Mouse (Mus musculus) megakaryocyte, adult 5-6 weeks (primary cell): Measurements from ENCODE around the gene Arhgap21. TPM values are rescaled to one million over a fixed set of nuclear protein-coding genes. Genes with fewer than 3 reads are reported as not detected.
"Not testable (repeated sequence)": the region's sequence is repeated elsewhere in the genome, so short reads cannot be mapped to it uniquely, and the experiment has no call there.

Experiments
- ATAC-seq: 2 replicates; pipeline ENCODE4 v1.8.0; 2016; ENCODE audit warnings: mild to moderate bottlenecking, inconsistent platforms; ENCODE audit not compliant: poor library complexity, severe bottlenecking
- total RNA-seq, 2 experiments: library from RNA; stranded (forward) in 1 of 2; stranded (reverse) in 1 of 2; fragments of 153-499, 151-499 nt in 1 of 2; fragments of 221-1000, 200-1000 nt in 1 of 2; gene quantifications; 2 replicates each; pipeline versions ENCODE4 v1.2.3 to v1.2.4; 2015 to 2017

Arhgap21 gene
- total RNA-seq, 2 experiments from 2014 or later, result 11.4 to 17.3 TPM

- ATAC-seq, result no peak
Measured at GRCm38 (mm10) chr2:20942434-20943198, 26.1 kb downstream of the Arhgap21 start.

GRCm38 (mm10) chr2:20941105-20941504, 27.6 kb downstream of the Arhgap21 start:
- ATAC-seq, result no peak

DNA sequence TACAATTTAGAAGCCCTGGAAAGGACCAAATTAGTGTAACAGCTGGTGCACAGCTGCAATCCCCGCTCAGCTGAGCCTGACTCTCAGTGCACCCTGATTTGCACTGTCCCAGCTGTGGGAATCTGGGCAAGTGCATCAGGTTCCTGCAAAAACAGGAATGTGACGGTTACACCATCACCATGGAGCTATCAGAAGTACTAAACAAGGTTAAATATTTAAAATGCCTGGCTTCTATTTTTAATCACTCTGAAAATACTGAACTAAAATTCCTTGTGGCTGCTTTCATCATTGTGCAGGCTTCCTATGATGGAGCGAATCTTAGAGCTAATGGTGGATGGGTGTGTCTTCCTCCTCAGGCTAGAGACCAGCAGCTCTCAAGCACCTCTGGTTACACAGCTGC, 29.3 kb downstream of the Arhgap21 start:
- no peak for ATAC-seq

DNA sequence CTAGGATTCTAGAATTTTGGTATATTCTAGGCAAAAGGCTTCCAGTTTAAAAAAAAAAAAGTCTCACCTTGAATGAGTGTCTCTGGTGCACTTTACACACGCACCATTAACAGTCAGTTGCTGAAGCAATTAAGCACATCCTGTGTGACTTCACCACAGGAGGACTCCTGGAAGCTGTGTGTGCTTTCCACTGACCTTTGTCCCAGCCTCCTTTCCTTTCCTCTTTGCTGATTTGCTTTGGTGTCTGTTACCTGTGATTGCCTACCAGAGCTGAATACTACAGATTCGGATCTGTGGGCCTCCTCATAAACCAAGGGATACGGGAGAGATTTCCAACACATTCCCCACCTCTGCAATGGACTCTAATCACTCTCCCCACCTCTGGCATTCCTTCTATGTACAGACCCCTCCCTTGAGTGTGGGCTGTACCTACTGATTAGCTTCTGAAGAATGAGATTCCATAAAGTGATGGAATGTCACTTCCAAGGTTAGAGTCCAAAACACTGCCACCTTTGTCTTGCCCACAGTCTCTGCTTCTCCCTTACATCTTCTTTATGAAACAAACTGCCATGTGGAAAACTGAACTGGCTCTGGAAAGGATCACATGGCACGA, 32.0 kb downstream of the Arhgap21 start:
- no peak for ATAC-seq

- ATAC-seq, result no peak
Measured at GRCm38 (mm10) chr2:20934406-20934805, 34.3 kb downstream of the Arhgap21 start.

DNA sequence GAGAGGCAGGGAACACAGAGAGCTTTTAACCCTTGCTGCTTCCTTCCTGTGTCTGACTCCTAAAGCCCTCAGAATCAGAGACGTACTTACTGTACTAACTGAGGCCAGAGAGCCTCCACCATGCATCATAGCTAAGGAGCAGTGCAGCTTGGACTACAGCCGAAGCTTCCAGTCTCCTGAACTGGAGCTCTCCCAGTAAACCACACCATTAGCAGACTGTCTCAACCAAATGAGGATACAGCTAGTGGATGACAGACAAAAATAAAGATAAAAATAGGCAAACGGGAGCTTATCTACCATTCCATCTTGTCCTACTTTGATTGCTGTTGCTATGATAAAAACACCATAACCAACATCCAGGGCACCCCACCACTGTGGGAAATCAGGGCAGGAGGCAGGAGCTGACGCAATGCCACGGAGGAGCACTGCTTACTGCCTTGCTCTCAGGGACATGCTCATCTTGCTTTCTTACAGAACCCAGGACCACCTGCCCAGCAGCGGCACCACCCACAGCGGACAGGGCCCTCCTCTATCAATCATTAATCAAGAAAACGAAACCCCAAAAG, 35.9 kb downstream of the Arhgap21 start:
- ATAC-seq, result no peak

GRCm38 (mm10) chr2:20931761-20932160, 36.9 kb downstream of the Arhgap21 start:
- not testable (repeated sequence) for ATAC-seq

DNA sequence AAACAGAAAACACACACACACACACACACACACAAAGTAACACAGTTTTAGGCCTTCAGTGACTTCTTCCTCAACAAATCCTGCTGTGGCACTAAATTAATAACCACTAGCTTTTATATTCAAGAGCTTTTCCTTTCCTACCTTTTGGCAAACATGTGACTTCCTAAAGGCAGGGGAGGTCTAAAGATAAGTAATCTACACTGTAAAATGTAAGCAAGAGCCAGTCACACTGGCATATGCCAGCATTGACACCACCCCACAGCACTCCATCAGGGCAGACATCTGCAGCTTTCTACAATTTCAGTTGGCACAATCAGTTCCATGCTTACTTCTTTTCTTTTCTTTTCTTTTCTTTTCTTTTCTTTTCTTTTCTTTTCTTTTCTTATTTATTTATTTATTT, 40.2 kb downstream of the Arhgap21 start:
- no peak for ATAC-seq

DNA sequence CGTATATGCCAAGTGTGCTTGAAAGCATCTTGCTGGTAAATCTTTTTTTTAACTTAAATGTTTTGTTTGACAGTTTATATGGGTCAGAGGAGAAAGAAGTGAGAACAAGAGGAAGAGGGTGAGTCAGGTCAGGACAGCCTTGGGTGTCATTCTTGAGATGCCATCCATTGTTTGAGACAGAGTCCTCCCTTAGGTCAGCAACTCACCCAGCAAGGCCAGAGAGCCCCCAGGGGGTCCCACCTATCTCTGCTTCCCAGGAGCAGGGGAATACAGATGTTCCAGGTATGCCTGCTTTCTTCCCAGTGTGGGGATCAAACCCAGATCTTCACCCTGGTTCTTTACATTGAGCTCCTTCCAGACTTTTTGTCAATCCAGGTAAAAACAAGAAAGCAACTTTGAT, 43.7 kb downstream of the Arhgap21 start:
- ATAC-seq, result no peak

DNA sequence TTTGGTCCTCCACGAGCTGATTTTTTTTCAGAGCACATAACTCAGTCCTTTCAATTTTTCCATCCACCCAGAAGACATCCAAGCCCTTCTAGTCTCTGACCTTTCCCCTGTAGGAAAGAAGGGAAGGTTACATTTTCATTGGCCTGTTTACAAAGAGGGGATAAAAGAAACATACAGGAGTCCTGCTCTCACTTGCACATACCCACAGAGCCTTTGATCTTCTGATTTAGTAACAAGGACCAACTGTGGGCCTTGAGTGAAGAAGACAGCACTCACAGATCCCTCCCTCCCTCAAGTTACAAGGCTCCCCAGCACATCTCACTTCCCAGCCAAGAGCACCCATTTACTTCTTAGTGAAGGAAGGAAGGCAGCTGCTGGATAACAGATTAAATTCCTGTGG, 46.3 kb downstream of the Arhgap21 start:
- no peak for ATAC-seq

DNA sequence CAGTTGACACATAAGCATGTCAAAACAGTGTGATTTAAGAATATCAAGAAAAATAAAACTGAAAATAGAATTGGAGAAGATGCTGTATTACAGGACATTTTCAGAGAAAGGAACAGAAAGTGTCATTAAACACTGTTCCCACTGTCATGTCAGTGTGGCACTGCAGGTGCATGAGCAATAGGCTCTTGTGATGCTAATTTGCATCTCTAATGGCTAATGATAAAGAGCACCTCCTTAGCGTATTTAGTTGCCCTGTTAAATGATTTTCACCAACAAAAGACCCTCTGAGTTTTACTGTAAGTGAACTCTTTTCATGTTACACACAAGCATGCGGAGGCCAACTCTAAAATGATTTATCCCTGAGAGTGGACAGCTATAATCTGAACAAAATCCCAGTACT, 47.1 kb downstream of the Arhgap21 start:
- ATAC-seq, result no peak

GRCm38 (mm10) chr2:20921021-20921420, 47.7 kb downstream of the Arhgap21 start:
- ATAC-seq, result no peak

- no peak for ATAC-seq
Measured at GRCm38 (mm10) chr2:20914531-20915320, 54.0 kb downstream of the Arhgap21 start.

DNA sequence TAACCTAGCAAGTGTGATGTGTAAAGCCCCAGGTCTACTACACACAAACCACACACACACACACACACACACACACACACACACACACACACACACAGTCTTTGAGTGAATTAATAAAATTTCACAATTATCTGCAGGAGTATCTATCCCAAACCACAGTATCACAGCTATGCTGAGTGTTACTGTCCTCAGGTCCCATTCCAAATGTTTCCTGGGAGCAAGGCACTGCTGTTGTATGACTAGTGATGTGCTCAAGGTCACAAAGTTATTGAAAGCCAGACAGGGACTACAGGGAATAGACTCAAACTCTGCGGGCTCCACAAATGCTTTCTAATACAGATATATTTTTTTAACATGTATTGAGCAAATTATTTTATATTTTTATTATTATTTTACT, 55.7 kb downstream of the Arhgap21 start:
- ATAC-seq, result no peak

DNA sequence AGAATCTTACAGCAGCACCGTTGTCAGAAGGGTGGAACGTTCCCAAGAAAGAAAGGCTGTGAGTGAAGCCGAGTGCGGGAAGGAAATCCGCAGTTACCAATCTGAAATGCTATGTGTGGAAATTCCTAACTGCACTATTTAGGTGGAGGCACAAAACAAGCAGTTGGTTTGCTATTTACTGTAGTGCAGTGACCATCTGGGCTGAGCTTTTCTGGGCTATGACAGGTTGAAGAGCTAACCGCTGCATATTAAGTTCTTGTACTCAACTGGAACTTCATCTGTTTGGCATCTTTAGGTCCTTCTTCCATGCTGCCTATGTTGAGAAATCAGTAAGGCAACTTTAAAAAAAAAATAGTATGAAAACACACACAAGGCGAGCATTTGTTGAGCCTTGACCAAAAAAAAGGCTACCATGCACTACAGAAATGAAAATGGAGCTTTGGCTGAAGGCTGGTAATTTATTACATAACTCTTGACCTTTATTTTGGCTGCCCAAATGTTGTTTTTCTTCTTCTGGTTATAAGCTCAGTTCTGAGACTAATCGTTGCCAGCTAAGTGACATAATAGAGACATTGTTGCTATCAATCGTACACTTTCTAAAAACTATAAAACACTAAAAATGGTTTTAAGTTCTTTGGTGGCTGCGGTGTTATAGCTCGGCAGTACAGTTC, 56.2 kb downstream of the Arhgap21 start:
- ATAC-seq, result no peak

DNA sequence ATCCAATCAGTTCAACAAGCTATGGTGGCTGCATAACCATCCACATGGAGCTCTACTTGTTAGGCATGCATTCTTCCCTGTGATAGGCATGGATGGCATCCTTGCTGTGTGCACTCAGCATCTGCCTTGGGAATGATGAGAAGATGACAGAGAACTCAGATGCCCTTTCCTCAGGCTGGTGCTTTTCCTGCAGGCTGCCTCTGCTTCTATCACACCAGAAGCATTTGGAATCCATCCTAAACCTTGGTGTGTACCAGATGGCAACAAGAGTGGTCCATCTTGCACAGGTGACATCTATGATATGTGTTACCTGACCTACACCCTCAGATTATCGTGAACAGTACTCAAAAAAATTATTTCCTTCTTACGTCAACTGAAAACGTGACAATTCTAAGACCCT, 58.2 kb downstream of the Arhgap21 start:
- ATAC-seq, result no peak

- no peak for ATAC-seq
Measured at GRCm38 (mm10) chr2:20909404-20909803, 59.3 kb downstream of the Arhgap21 start.

DNA sequence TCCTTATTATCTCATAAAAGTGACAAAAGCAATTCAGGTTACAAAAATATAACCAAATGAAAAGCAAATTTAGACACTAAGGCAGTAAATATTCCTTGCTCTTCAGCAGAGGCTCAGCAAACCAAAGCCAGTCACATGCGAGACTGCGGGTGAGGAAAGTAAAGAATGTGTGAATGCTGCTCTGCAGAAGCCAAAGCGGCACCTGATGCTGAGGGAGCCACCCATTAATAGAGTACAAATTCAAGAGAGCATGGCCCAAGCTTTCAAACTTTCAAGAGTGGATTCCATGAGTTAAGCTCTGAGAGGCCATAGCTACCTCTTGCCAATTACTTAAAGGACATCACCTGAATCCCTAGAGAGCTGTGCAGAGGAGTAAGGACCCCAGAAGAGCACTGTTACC, 61.4 kb downstream of the Arhgap21 start:
- no peak for ATAC-seq

GRCm38 (mm10) chr2:20905411-20905810, 63.3 kb downstream of the Arhgap21 start:
- ATAC-seq, result no peak

DNA sequence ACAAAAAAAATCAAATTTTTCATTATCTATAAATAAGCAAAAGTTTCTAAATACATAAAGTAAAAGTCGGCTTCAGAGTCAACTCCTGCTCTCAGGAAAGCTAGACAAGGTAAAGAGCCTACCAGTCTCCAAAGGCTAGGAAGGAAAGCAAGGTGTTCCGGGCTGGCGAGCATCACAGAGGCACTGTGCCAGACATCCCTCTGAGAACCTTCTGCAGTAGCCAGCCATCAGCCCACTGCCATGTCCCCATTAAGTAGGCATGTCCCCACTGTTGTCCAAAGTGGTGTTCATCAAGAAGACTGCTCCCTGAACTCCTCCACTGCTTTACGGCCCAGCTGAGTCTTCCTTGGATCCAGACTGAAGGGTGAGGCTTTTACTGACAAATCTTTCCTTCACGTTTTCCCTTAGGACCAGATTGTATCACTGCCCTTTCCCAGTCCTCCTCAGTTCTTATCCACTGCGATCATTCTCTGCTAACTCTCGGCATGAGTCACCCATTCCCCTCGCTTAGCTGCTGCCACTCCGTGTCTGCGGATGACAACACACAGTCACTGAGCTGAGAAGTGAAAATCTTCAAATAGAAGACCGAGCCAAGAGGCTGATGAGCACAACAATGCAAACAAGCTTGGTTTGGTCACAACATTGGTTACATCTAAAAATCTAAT, 65.6 kb downstream of the Arhgap21 start:
- no peak for ATAC-seq
